Mouse (Mus musculus) liver (tissue): Measurements from ENCODE around the gene Mtmr6.
"Not testable (repeated sequence)": the region's sequence is repeated elsewhere in the genome, so short reads cannot be mapped to it uniquely, and the experiment has no call there.

Source experiments
- DNase-seq: peaks from one replicate; pipeline ENCODE4 v3.0.0-alpha.2; 2020; ENCODE audit warnings: mixed read lengths

Gene Mtmr6

GRCm38 (mm10) chr14:60300224-60300991 is 35.4 kb downstream of the Mtmr6 start:
- DNase-seq = no peak

- DNase-seq = no peak
Measured at GRCm38 (mm10) chr14:60301024-60301423, 36.0 kb downstream of the Mtmr6 start.

GRCm38 (mm10) chr14:60302441-60302840 is 37.4 kb downstream of the Mtmr6 start:
- DNase-seq = no peak

- DNase-seq = no peak
Measured at GRCm38 (mm10) chr14:60304441-60305220, 39.6 kb downstream of the Mtmr6 start.

- DNase-seq = no peak
Measured at GRCm38 (mm10) chr14:60308113-60308512, 43.1 kb downstream of the Mtmr6 start.

- no peak for DNase-seq
Measured at GRCm38 (mm10) chr14:60310691-60311090, 45.7 kb downstream of the Mtmr6 start.

- DNase-seq = no peak
Measured at GRCm38 (mm10) chr14:60319231-60319630, 54.2 kb downstream of the Mtmr6 start.

GRCm38 (mm10) chr14:60320813-60321212 is 55.8 kb downstream of the Mtmr6 start:
- no peak for DNase-seq

GRCm38 (mm10) chr14:60340001-60340400 is 75.0 kb downstream of the Mtmr6 start:
- not testable (repeated sequence) for DNase-seq

- no peak for DNase-seq
Measured at GRCm38 (mm10) chr14:60340570-60340969, 75.5 kb downstream of the Mtmr6 start.

GRCm38 (mm10) chr14:60345326-60345876 is 80.4 kb downstream of the Mtmr6 start:
- DNase-seq = no peak
